Mouse (Mus musculus) cortical plate, adult 2 months (tissue): ENCODE measurements at regions not wholly inside any gene's neighbourhood (a gene's known extent, or its start where the extent isn't known, plus 50 kb on each side); places are given as distances from the start of the nearest gene placed in this dataset.

Experiments used
- CTCF ChIP-seq: fragments of 200-500 bp; IDR thresholded peaks from 2 replicates; pipeline ENCODE4 v1.5.1; 2011; ENCODE audit warnings: mild to moderate bottlenecking, control low read depth, low read length; ENCODE audit not compliant: insufficient read depth; ENCODE audit errors: extremely low read depth
- POLR2A ChIP-seq: fragments of 200-500 bp; IDR thresholded peaks from 2 replicates; pipeline ENCODE4 v1.6.1; 2011; ENCODE audit warnings: mild to moderate bottlenecking, low read length, control low read depth; ENCODE audit not compliant: insufficient read depth; ENCODE audit errors: extremely low read depth

GRCm38 (mm10) chr10:44728963-44729362, 200.7 kb upstream of the Prdm1 start:
- TF ChIP-seq CTCF (no peak), POLR2A (no peak)
